Mouse (Mus musculus) MEL (cell line): ENCODE measurements at regions not wholly inside any gene's neighbourhood (a gene's known extent, or its start where the extent isn't known, plus 50 kb on each side); places are given as distances from the start of the nearest gene placed in this dataset.

Experiments used
- DNase-seq: peaks from one replicate; pipeline ENCODE4 v3.0.0; 2011; ENCODE audit warnings: low read depth, low spot score
- H3K27ac ChIP-seq: 2 replicates; pipeline ENCODE4 v1.5.1; 2012; ENCODE audit warnings: low read depth, mild to moderate bottlenecking, control low read depth, low read length, moderate library complexity; ENCODE audit not compliant: control insufficient read depth
- H3K27me3 ChIP-seq, 2 experiments: fragments of 150-350 bp in 1 of 2; sonication (generic) in 1 of 2; 2 replicates each; pipeline ENCODE4 v1.6.1; 2012; ENCODE audit warnings: low read length in 2 of 2, mild to moderate bottlenecking in 2 of 2, improper control_type of control experiment in 1 of 2, moderate library complexity in 1 of 2; ENCODE audit not compliant: insufficient read depth in 2 of 2, control insufficient read depth in 1 of 2
- H3K36me3 ChIP-seq, 2 experiments: 2 replicates each; pipeline ENCODE4 v1.6.1; 2012 to 2014; ENCODE audit warnings: low read length in 2 of 2, improper control_type of control experiment in 1 of 2, inconsistent platforms in 1 of 2, mild to moderate bottlenecking in 1 of 2; ENCODE audit not compliant: insufficient read depth in 2 of 2, control insufficient read depth in 1 of 2
- H3K4me1 ChIP-seq, 2 experiments: fragments of 150-350 bp in 1 of 2; sonication (generic) in 1 of 2; 2 replicates each; pipeline ENCODE4 v1.6.1; 2012; ENCODE audit warnings: low read length in 2 of 2, improper control_type of control experiment in 1 of 2, mild to moderate bottlenecking in 1 of 2; ENCODE audit not compliant: insufficient read depth in 2 of 2, control insufficient read depth in 1 of 2
- H3K4me3 ChIP-seq, 2 experiments: fragments of 150-350 bp in 1 of 2; sonication (generic) in 1 of 2; 2 replicates each; pipeline ENCODE4 v1.5.1; 2012; ENCODE audit warnings: low read depth in 2 of 2, low read length in 2 of 2, mild to moderate bottlenecking in 2 of 2, moderate library complexity in 2 of 2, control low read depth in 1 of 2, improper control_type of control experiment in 1 of 2; ENCODE audit not compliant: control insufficient read depth in 1 of 2, insufficient read depth in 1 of 2
- H3K79me2 ChIP-seq: 2 replicates; pipeline ENCODE4 v1.6.1; 2012; ENCODE audit warnings: mild to moderate bottlenecking, low read length, moderate library complexity; ENCODE audit not compliant: control insufficient read depth, poor library complexity, insufficient read depth
- H3K9ac ChIP-seq: 2 replicates; pipeline ENCODE4 v1.6.1; 2012; ENCODE audit warnings: low read depth, mild to moderate bottlenecking, control low read depth, low read length, moderate library complexity; ENCODE audit not compliant: control insufficient read depth, poor library complexity, severe bottlenecking
- H3K9me3 ChIP-seq: fragments of 150-350 bp; sonication (generic); replicated peaks from 2 replicates; pipeline ENCODE4 v1.6.1; 2012; ENCODE audit warnings: mild to moderate bottlenecking, low read length, improper control_type of control experiment, moderate library complexity; ENCODE audit not compliant: insufficient read depth
- EP300 ChIP-seq, 2 experiments: IDR thresholded peaks; 2 replicates each; pipeline ENCODE4 v1.6.1; 2011; ENCODE audit warnings: improper control_type of control experiment in 2 of 2, low read length in 2 of 2, low read depth in 1 of 2, mild to moderate bottlenecking in 1 of 2
- ETS1 ChIP-seq: IDR thresholded peaks from 2 replicates; pipeline ENCODE4 v1.6.1; 2012; ENCODE audit warnings: low read depth, mild to moderate bottlenecking, inconsistent platforms, low read length, improper control_type of control experiment, moderate library complexity
- GABPA ChIP-seq: IDR thresholded peaks from 2 replicates; pipeline ENCODE4 v1.6.1; 2012; ENCODE audit warnings: low read depth, mild to moderate bottlenecking, inconsistent platforms, low read length, improper control_type of control experiment, moderate library complexity
- JUND ChIP-seq: IDR thresholded peaks from 2 replicates; pipeline ENCODE4 v1.6.1; 2011; ENCODE audit warnings: low read depth, mild to moderate bottlenecking, improper control_type of control experiment, low read length
- MAFK ChIP-seq: IDR thresholded peaks from 2 replicates; pipeline ENCODE4 v1.6.1; 2011; ENCODE audit warnings: low read depth, mild to moderate bottlenecking, low read length, improper control_type of control experiment, borderline replicate concordance
- MAX ChIP-seq: IDR thresholded peaks from 2 replicates; pipeline ENCODE4 v1.6.1; 2011; ENCODE audit warnings: low read length, improper control_type of control experiment
- MAZ ChIP-seq: IDR thresholded peaks from 2 replicates; pipeline ENCODE4 v1.6.1; 2012; ENCODE audit warnings: low read depth, mild to moderate bottlenecking, inconsistent platforms, low read length, improper control_type of control experiment
- MXI1 ChIP-seq: IDR thresholded peaks from 2 replicates; pipeline ENCODE4 v1.6.1; 2011; ENCODE audit warnings: mild to moderate bottlenecking, low read depth, low read length, improper control_type of control experiment
- MYC ChIP-seq: IDR thresholded peaks from 2 replicates; pipeline ENCODE4 v1.6.1; 2011; ENCODE audit warnings: low read depth, mild to moderate bottlenecking, low read length, improper control_type of control experiment, moderate library complexity
- NELFE ChIP-seq: IDR thresholded peaks from 2 replicates; pipeline ENCODE4 v1.6.1; 2011; ENCODE audit warnings: low read depth, low read length, improper control_type of control experiment
- NRF1 ChIP-seq: IDR thresholded peaks from 2 replicates; pipeline ENCODE4 v1.6.1; 2014; ENCODE audit warnings: low read depth, mild to moderate bottlenecking, inconsistent platforms, low read length, improper control_type of control experiment, moderate library complexity; ENCODE audit not compliant: poor library complexity, insufficient read depth, severe bottlenecking
- POLR2AphosphoS5 ChIP-seq: IDR thresholded peaks from 2 replicates; pipeline ENCODE4 v1.6.1; 2012; ENCODE audit warnings: low read depth, borderline replicate concordance, mild to moderate bottlenecking, inconsistent platforms, low read length, moderate library complexity, mixed read lengths
- TBP ChIP-seq: IDR thresholded peaks from 2 replicates; pipeline ENCODE4 v1.8.0; 2011; ENCODE audit warnings: low read depth, low read length, improper control_type of control experiment
- USF1 ChIP-seq: IDR thresholded peaks from 2 replicates; pipeline ENCODE4 v1.6.1; 2014; ENCODE audit warnings: low read depth, mild to moderate bottlenecking, inconsistent platforms, low read length, improper control_type of control experiment, moderate library complexity
- USF2 ChIP-seq, 2 experiments: IDR thresholded peaks; 2 replicates each; pipeline ENCODE4 v1.6.1; 2011 to 2012; ENCODE audit warnings: improper control_type of control experiment in 2 of 2, low read length in 2 of 2, borderline replicate concordance in 1 of 2, inconsistent platforms in 1 of 2, low read depth in 1 of 2, mild to moderate bottlenecking in 1 of 2; ENCODE audit not compliant: insufficient read depth in 1 of 2
- ZKSCAN1 ChIP-seq: IDR thresholded peaks from 2 replicates; pipeline ENCODE4 v1.6.1; 2012; ENCODE audit warnings: low read depth, mild to moderate bottlenecking, inconsistent platforms, low read length, improper control_type of control experiment, moderate library complexity
- ZNF384 ChIP-seq: IDR thresholded peaks from 2 replicates; pipeline ENCODE4 v1.6.1; 2012; ENCODE audit warnings: low read depth, mild to moderate bottlenecking, inconsistent platforms, low read length, improper control_type of control experiment

- H3K9ac ChIP-seq, result no peak overlapping the region
Observed at GRCm38 (mm10) chr2:147846968-147847749, 199.6 kb downstream of the Foxa2 start.

GRCm38 (mm10) chr2:147845256-147845655 lies 201.5 kb downstream of the Foxa2 start:
- H3K36me3 ChIP-seq, result no peaks in the 10 kb centered on the region
- H3K9me3 ChIP-seq, result no peaks in the 10 kb centered on the region
- no peak for TF ChIP-seq ZNF384
- no peak for TF ChIP-seq MXI1
- no peak for TF ChIP-seq MAX
- TF ChIP-seq ZKSCAN1, result no peak
- no peak for TF ChIP-seq GABPA
- TF ChIP-seq USF1, result no peak
- TF ChIP-seq JUND, result no peak
- TF ChIP-seq MAZ, result no peak
- no peak for TF ChIP-seq USF2 (IDR thresholded peaks at IDR 0.05; ENCODE audit: borderline replicate concordance in 1 of 2, insufficient read depth in 1 of 2, low read depth in 1 of 2, low read length in 2 of 2)
- TF ChIP-seq NELFE, result no peak
- no peak for TF ChIP-seq MYC
- H3K4me3 ChIP-seq, result no peak overlapping the region
- no peaks in the 10 kb centered on the region for H3K27me3 ChIP-seq
- DNase-seq, result no peak
- H3K27ac ChIP-seq, result no peak overlapping the region
- H3K4me1 ChIP-seq, result no peaks in the 10 kb centered on the region
- H3K79me2 ChIP-seq, result no peaks in the 10 kb centered on the region
- no peak overlapping the region for H3K9ac ChIP-seq

More at GRCm38 (mm10) chr2:147846968-147847749, 199.6 kb downstream of the Foxa2 start:
- H3K4me1 ChIP-seq, result no peaks in the 10 kb centered on the region
- H3K27me3 ChIP-seq, result no peaks in the 10 kb centered on the region
- H3K9me3 ChIP-seq, result no peaks in the 10 kb centered on the region
- DNase-seq, result no peak
- no peaks in the 10 kb centered on the region for H3K79me2 ChIP-seq
- H3K27ac ChIP-seq, result no peak overlapping the region
- H3K4me3 ChIP-seq, result no peak overlapping the region
- H3K36me3 ChIP-seq, result no peaks in the 10 kb centered on the region
- TF ChIP-seq NRF1 (no peak), MYC (no peak), POLR2AphosphoS5 (no peak), TBP (no peak), ETS1 (no peak), MAFK (no peak), EP300 (IDR thresholded peaks at IDR 0.05; ENCODE audit: low read depth in 1 of 2, low read length in 2 of 2) (no peak)
